Mouse (Mus musculus): ENCODE results near the gene Dip2c.

Gene Dip2c

DNA sequence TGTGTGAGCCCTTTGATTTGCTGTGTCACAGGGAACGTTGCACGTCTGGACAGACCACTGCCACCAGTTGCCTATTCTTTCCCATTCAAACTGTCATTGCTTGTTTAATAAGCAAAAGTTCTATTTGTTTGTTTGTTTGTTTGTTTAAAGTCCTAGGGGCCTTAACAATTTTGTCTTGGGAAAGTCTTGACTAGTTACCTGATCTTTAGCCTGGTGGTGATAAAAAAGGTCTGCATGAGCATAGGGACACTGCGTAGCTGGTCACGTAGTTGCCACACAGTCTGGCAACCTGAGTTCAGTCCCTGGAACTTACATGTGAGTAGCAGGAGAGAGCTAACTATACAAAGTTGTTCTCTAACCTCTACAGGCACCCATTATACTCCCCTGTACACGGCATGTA lies 392.9 kb downstream of the Dip2c start:
- DNase-seq (ENCODE audit: low spot score) = no peak

DNA sequence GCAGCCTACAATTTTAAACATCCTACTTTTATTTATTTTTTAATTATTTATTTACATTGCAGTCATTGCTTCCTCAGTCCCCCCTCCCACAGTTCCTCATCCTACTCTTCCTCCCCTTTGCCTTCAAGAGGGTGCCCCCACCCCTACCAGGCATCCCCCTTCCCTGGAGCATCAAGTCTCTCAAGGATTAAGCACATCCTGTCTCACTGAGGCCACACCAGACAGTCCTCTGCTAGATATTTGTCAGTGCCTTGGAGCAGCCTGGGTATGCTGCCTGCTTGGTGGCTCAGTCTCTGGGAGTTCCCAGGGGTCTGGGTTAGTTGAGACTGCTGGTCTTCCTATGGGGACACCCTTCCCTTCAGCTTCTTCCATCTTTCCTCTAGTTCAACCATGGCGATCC lies 397.8 kb downstream of the Dip2c start:
- DNase-seq (ENCODE audit: low spot score) = no peak

DNA sequence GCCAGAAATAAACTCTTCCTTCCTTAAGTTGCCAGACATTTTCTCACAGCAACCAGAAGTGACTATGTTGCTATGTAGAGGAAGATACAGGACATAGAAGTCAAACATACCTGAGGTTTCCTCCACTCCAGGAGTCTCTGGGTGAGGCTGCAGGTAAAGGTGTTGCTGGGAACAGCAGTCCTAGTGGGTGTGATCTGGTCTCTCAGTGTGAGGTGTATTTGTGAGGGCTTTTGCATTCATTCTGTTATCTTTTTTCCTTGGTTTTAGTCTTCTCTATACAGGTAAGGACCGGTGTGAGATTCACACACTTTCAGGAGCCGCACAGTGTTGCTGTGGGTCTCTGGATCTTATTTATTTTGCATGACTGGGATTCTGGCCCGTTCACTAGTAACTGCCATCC lies 405.2 kb downstream of the Dip2c start:
- DNase-seq (ENCODE audit: low spot score) = no peak

DNA sequence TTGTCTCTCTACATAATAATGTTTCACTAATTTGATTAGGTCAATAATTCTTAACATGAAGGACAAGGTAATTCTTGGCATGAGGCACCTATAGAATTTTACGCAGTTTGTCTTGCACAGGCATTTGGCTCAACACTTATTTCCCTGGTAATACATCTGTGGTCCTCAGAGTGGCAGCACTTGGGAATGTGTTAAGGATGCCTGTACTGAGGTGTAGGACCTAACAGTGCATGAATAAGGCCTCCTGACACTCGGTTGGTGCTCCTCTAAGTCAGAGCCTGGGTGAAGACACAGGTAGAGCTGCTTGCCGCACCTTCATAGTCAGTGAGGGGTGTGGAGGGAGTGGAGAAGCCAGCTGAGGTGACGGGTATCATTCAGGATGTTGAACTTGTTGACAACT lies 407.0 kb downstream of the Dip2c start:
- DNase-seq (ENCODE audit: low spot score) = no peak

DNA sequence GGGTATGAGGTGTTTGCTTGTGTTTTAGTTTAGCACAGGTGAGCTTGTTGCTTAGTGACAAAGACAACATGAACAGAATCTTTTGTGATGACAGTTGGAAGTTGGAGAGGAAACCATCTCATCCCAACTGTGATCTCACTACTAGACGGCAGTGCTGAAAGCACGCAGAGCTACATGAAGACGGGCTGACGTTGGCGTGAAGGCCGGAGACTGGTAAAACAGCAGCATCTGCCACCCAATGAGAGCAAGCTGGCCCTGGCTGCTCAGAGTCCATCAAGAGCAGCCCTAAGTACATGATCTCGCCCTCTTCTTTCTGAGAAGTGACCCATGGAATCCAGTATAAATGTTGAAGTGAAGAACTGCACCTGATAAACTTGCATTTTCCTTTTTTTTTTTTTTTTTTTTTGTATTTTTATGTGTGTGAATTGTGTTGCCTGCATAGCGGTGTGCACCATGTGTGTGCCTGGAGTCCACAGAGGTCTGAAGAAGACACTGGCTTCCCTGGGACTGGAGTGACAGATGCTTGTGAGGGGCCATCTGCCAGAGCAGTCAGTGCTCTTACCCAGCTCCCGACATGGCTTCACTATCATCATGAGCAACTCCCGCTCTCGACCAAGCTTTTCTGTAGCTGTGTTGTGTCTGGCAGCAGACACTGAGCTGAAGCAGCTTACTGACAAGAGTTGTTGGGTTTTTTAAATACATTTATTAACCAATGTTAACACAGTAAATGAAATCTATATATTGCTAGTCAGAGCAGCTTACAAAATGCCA lies 408.0 kb downstream of the Dip2c start:
- no peak for DNase-seq (ENCODE audit: low spot score)

DNA sequence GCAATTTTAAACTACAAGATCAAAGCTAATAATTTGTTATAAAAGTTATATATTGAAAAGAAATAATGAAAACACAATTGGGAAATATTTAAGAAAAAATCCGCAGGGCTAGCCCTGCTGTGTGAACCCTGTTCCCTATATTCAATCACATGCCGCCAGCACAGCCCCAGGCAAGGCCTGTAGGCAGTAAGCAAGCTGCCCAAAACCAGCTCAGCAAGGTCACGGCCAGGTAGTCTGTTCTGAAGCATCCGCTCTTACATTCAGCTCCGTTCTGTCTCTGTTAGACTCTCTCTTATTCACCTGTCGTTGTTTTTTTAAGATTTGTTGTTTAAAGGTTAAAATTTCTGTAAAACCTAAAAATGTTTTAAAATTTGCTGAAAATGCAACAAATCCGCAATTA lies 409.9 kb downstream of the Dip2c start:
- no peak for DNase-seq (ENCODE audit: low spot score)

DNA sequence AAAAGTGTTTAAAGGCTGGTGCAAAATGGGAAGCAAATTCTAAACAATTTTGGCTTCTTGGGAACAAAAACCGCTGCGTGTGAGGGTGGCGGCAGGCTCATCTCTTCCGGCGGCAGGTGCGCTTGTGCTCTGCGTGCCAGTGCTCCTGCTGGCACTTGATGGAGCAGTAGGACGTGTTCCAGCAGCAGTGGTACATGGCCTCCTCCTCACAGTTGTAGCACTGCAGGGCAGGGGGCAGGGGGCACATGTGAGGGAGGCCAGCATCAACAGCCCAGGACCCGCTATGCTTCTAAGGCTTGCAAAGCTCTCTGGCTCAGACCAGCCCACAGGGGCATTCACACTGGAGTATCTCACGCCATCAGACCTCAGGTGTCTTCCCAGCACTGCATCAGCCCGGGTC lies 410.4 kb downstream of the Dip2c start:
- no peak for DNase-seq (ENCODE audit: low spot score)

DNA sequence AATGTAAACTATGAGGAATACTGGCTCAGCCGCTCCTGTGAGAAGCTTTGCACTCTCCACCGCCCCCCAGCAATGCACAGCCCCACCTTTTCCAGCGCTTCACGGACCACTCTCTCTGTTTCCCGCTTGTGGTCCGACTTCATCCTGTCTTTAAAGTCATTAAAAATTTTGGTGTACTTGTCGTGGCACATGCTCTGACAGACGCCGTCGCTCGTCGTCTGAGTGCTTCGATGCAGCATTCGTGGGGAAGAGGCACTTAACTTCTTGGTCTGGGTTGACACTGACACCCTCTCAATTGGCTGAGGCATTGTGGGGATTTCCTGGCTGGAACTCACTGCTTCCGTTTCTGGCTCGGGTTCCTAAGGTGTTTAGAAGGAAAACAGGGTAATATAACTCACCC lies 413.0 kb downstream of the Dip2c start:
- DNase-seq (ENCODE audit: low spot score) = no peak

DNA sequence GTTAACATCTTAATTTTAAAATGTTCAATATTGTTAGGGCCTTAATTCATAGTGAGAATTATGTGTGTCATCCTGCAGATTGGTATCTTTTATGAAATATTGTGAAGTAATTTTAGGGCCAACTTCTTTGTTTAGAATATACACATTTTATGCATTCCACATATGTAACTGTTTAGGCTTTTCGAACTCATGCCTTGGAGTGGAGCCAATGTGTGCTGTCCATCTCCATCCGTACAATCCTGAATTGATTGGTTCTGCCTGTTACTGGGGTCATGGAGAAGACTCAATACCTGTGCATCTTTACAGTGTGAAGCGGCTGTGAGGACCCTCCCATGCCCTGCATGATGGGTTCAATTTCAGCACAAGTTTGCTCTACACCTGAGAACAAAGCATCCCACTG lies 416.5 kb downstream of the Dip2c start:
- no peak for DNase-seq (ENCODE audit: low spot score)

DNA sequence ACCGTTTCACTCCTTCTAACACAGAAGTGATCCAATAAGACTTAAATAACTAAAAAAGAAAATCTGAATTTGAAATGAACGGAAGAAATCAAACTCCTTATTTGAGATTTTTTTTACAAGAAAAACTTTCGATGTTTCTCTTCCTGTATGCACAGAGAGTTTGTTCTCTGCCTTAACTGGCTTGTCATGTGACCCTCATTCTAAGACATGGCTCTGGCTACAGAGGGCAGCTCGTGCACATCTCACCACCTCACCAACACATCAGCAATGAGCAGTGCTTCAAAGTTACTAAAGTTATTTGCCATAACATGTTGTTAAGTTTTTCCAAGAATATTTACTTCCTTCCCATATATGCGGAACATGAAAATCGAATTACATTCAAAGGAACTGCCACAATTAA lies 418.3 kb downstream of the Dip2c start:
- DNase-seq (ENCODE audit: low spot score) = no peak

DNA sequence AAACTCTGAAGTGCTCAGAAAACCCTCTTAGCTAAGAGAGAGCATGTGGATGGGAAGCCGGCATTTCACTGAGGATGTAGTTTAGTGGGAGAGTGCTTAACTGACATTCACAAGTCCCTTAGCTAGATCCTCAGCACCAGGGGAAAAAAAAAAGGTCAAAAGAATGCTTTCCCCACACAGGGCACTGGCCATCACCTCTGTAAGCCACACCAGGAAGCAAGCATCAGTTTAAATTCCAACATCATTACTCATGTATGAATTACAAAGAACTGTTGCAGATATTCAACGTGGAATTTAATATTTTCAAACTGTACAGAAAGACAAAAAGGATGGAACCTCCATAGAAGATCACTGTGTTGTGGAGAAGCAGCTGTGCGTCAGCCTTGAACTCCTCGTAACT lies 419.1 kb downstream of the Dip2c start:
- DNase-seq (ENCODE audit: low spot score) = no peak

DNA sequence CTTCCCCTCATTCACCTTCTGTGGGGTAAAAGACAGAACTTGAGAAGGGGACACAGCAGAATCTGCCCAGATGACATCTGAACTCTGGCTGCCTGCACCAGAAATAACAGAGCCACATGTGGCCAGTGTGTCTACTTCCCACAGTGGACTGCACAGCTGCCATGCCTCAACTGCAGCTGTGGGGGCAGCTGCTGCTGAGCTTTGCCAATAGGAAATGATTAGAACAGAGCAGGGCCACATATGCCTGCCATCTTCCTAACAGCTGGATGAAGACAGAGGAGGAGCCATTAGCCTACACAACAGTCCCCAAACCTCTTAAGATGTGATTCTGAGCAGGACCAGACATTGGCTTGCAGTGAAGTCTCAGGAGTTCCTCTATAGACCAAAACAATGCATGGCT lies 419.5 kb downstream of the Dip2c start:
- no peak for DNase-seq (ENCODE audit: low spot score)

DNA sequence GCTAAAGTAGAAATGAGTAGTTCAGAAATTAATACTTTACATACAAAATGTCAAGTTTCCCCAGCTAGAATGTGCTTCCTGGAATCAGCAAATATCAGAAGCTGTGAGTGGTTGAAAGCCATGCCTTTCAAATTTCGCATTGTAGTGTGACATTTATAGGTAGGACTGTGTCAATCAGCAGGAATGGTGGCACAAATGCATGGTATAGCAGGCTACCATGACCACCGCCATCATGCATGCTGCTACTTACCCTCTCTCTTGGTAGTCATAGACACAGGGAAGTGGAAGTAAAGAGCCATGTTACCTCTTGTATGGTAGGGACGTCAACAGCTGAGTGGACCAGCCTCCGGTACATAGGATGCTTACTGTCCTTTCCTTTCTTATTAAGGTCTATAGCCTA lies 421.0 kb downstream of the Dip2c start:
- no peak for DNase-seq (ENCODE audit: low spot score)

DNA sequence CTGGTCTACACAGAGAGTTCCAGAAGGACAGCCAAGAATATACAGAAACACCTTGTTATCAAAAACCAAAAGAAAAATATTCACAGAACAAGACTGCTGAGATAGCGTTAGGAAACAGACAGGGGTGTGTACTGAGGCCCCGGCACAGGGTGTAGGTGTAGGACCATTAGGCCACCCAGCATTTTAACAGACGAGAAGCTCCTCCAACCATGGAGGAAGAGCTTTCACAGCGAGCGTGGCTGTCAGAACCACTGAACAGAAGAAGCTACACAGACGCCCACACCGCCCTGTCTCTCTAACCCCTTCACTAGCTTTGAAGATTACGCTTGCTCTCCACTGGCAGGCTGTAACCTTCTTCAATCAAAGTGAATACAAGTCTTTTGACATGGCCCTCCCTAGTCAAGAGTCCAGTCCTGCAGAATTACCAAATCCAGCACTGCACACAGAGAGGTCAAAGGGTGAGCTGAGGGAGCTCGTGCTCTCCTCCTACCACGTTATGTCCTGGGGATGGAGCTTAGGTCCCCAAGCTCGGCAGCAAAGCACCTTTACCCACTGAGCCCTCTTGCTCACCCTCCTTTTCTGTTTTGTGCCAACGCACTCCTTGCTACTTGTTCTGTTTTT lies 426.4 kb downstream of the Dip2c start:
- DNase-seq (ENCODE audit: low spot score) = no peak

DNA sequence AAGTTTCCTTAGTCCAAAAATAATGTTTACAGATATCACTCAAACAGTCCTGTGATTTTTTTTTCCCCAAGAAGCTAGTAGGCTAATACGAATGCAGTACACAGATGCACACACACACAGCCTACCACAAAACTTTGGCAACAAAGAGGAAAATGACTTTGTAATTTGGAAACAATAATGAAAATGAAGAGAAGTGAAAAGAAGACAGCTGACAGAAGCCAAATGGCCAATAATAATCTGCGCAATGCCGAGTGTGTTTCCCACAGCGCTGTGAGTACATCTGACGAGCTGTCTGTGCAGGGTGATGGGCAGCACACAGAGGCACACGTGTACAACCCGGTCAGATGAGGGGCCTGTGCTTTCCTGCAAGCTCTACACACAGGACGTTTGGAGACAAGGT lies 430.4 kb downstream of the Dip2c start:
- no peak for DNase-seq (ENCODE audit: low spot score)

DNA sequence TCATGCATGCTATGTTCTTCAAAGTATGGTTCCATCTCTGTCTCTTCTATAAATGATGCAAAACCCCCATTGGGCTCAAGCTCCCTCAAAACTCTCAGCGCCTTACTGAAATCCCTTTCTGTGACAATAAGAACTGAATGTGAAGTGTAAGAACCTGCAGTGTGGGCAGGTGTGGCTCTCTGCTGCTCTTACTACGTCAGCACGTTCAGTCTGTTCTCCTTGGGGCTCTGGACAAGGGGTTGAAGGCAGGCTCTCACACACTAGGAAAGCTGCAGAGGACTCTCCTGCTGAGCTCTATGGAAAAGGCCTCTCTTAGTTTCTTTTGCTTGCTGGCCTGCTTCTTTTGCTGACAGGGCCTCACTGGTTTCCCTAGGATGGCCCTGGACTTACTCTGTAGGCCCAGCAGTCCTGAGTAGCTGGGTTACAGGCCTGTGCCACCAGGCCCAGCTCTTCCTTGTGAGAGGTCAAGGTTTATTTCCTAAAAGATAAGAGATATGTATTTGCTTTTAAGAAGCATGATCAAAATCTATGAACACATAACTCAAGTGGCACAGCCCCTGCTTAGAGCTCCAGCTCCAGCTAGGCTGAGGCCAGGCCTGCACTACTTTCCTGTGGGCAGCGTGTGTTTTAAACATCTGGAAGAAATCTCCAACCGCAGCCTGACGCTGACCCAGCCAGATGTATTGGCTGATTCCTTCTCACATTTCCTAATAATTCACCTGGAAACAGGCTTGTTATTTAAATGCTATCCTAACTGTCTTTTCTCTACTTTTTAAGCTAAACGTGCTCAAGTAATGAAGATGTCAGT lies 432.3 kb downstream of the Dip2c start:
- DNase-seq (ENCODE audit: low spot score) = no peak

DNA sequence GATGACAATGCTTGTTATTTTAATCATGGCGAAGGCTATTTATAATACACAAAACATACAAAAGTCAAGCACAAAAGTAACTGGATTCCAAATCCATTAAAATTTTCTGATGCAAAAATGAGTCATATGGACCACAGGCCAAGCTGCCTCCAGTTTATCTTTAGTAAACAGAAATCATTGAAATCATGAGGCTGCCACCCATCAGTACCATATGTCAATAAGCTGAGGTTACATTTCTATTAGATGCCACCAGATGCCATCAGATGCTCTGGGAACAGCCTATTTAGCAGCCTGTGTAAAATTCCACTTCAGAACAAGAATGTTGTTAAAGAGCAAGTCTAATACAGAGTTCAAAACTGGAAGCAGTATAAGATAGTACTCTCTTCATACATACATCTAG lies 436.1 kb downstream of the Dip2c start:
- no peak for DNase-seq (ENCODE audit: low spot score)

DNA sequence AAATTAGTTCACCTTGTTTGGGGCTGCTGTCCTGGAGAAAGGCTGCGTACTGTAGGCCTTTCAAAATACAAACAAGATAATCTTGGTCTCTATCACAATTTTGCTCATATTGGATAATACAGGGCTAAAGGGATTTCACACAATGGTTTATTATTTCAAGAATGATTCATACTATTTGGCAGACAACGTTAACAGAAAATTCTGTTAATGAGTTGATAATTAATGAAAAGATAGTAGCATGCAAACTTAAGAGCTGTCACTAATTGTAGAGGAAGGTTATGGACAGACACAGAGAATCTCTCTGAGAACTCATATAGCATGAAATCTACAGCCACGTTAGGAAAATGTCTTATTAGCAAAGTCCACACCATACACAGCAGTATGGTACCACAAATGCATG lies 436.6 kb downstream of the Dip2c start:
- DNase-seq (ENCODE audit: low spot score) = no peak

DNA sequence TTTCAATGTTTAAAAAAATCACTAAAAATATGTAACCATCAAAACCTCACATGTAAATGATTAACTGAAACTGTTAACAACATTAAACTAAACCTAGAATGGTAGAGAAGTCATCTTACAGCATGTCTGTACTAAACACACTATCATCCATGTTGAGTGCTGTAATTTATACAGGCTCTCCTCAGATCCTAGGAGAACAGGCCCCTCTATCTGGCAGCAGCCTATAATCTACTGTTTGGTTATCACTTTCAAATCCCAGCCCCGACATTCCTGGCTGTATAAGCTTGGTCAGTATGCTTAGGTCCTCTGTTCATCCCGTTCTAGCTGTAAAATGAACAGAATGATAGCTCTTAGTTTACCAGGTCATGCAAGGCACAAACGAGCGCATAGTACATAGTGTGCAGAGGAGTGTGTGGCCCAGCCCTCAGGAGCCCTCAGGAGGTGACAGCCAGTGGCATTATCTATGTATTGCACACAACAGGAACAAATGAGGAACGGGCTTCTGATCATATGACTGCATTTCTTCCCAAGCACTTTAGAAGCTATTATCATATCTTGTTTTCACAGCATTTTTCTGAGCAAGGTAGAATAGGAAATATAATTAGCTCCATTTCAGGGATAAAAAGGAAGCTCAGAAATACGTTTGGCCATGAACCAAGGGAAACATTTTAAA lies 437.3 kb downstream of the Dip2c start:
- DNase-seq (ENCODE audit: low spot score) = no peak

DNA sequence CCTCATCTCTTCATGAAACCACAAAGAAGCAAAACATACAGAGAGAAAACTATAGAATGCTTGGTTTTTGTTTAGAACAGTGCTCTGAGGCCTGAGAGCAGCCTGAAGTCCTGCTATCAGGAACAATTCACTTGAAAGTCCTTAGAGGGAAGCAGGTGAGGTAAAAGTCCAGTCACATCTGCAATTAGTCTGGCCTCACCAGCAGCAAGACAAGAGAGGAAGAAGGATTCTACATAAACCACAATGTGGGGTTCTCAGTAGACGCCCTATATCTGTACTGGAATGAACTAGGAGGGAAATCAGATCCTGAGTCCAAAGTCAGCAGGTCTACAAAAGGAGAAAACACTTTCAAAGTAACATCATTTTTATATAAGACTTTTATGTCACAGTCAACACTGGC lies 438.9 kb downstream of the Dip2c start:
- DNase-seq (ENCODE audit: low spot score) = no peak

Measured in adipocyte (in vitro differentiated cells).